Mouse (Mus musculus): ENCODE results near the gene Cdc37l1.
"Not testable (repeated sequence)": the region's sequence is repeated elsewhere in the genome, so short reads cannot be mapped to it uniquely, and the experiment has no call there.

Cdc37l1 gene

GRCm38 (mm10) chr19:28990194-28990589 lies at the start of gene Cdc37l1:
TSS of gene Cdc37l1 (plus strand) at chr19:28990352.
- DNase-seq (ENCODE audit: low spot score in 2 of 2): peak; percentile 95 to 97

GRCm38 (mm10) chr19:28941271-28941670 lies 48.9 kb upstream of the Cdc37l1 start:
- no peak for DNase-seq (ENCODE audit: low spot score in 2 of 2)

- DNase-seq (ENCODE audit: low spot score in 2 of 2): no peak
Observed at GRCm38 (mm10) chr19:28946782-28947181, 43.4 kb upstream of the Cdc37l1 start.

- no peak for DNase-seq (ENCODE audit: low spot score in 2 of 2)
Observed at GRCm38 (mm10) chr19:28947311-28947710, 42.8 kb upstream of the Cdc37l1 start.

GRCm38 (mm10) chr19:28951251-28951650 lies 38.9 kb upstream of the Cdc37l1 start:
- DNase-seq (ENCODE audit: low spot score in 2 of 2): no peak

GRCm38 (mm10) chr19:28963113-28963512 lies 27.0 kb upstream of the Cdc37l1 start:
- no peak for DNase-seq (ENCODE audit: low spot score in 2 of 2)

GRCm38 (mm10) chr19:28963513-28963841 lies 26.7 kb upstream of the Cdc37l1 start:
- DNase-seq (ENCODE audit: low spot score in 2 of 2): no peak

GRCm38 (mm10) chr19:28963842-28964551 lies 26.2 kb upstream of the Cdc37l1 start, which contains the start of gene Plpp6:
TSS of gene Plpp6 (plus strand) at chr19:28963953.
- peak; percentile 50 to 75 for DNase-seq (ENCODE audit: low spot score in 2 of 2)

GRCm38 (mm10) chr19:28964552-28964903 lies 25.6 kb upstream of the Cdc37l1 start:
- no peak for DNase-seq (ENCODE audit: low spot score in 2 of 2)

GRCm38 (mm10) chr19:28967652-28968051 lies 22.5 kb upstream of the Cdc37l1 start, which contains the start of gene 4430402I18Rik:
TSS of gene 4430402I18Rik (minus strand) at chr19:28967800.
- no peak for DNase-seq (ENCODE audit: low spot score in 2 of 2)

GRCm38 (mm10) chr19:28968178-28968577 lies 22.0 kb upstream of the Cdc37l1 start:
- DNase-seq (ENCODE audit: low spot score in 2 of 2): no peak

GRCm38 (mm10) chr19:28969231-28969630 lies 20.9 kb upstream of the Cdc37l1 start:
- DNase-seq (ENCODE audit: low spot score in 2 of 2): no peak

- DNase-seq (ENCODE audit: low spot score in 2 of 2): no peak
Observed at GRCm38 (mm10) chr19:28970251-28970650, 19.9 kb upstream of the Cdc37l1 start.

- DNase-seq (ENCODE audit: low spot score in 2 of 2): peak; percentile 38 to 66
Observed at GRCm38 (mm10) chr19:28974862-28975611, 15.1 kb upstream of the Cdc37l1 start.

GRCm38 (mm10) chr19:28982617-28983016 lies 7.5 kb upstream of the Cdc37l1 start:
- DNase-seq (ENCODE audit: low spot score in 2 of 2): no peak

- DNase-seq (ENCODE audit: low spot score in 2 of 2): no peak
Observed at GRCm38 (mm10) chr19:28989515-28989914, 637 bp upstream of the Cdc37l1 start.

- no peak for DNase-seq (ENCODE audit: low spot score in 2 of 2)
Observed at GRCm38 (mm10) chr19:28990590-28991221, 554 bp downstream of the Cdc37l1 start.

- no peak for DNase-seq (ENCODE audit: low spot score in 2 of 2)
Observed at GRCm38 (mm10) chr19:28991391-28991790, 1.2 kb downstream of the Cdc37l1 start.

- peak in 1 of 2 experiments; percentile 10 for DNase-seq (ENCODE audit: low spot score in 2 of 2)
Observed at GRCm38 (mm10) chr19:28994870-28995269, 4.7 kb downstream of the Cdc37l1 start.

GRCm38 (mm10) chr19:28995366-28995765 lies 5.2 kb downstream of the Cdc37l1 start:
- no peak for DNase-seq (ENCODE audit: low spot score in 2 of 2)

- DNase-seq (ENCODE audit: low spot score in 2 of 2): no peak
Observed at GRCm38 (mm10) chr19:28997976-28998630, 8.0 kb downstream of the Cdc37l1 start.

GRCm38 (mm10) chr19:29000321-29000720 lies 10.2 kb downstream of the Cdc37l1 start:
- DNase-seq (ENCODE audit: low spot score in 2 of 2): not testable (repeated sequence)

Data from cerebellum, postnatal 4 days (tissue).